Mouse (Mus musculus) lung, adult 2 months (tissue): ENCODE measurements around the gene Hnrnpu.

ENCODE experiments used
- CTCF ChIP-seq: fragments of 200-500 bp; IDR thresholded peaks from 2 replicates; pipeline ENCODE4 v1.5.1; 2011; ENCODE audit warnings: mild to moderate bottlenecking, low read length, control low read depth; ENCODE audit not compliant: insufficient read depth
- POLR2A ChIP-seq: fragments of 200-500 bp; IDR thresholded peaks from 2 replicates; pipeline ENCODE4 v1.6.1; 2011; ENCODE audit warnings: low read depth, mild to moderate bottlenecking, control low read depth, low read length, borderline replicate concordance; ENCODE audit errors: extremely low read depth

GRCm38 (mm10) chr1:178326357-178326756, 11.2 kb downstream of the Hnrnpu start:
- TF ChIP-seq POLR2A = no peak
- no peak for TF ChIP-seq CTCF
